Mouse (Mus musculus) left cerebral cortex, adult 2 months (tissue): ENCODE data around the gene C1qtnf5. TPM values are rescaled to one million over a fixed set of nuclear protein-coding genes. Genes with fewer than 3 reads are reported as not detected.
A peak's percentile ranks its signal among the peaks of the same experiment; 100 is the strongest.

ENCODE experiments used
- DNase-seq, 2 experiments: peaks; one replicate each; pipeline ENCODE4 v3.0.0; 2021 to 2022; ENCODE audit warnings: low spot score in 2 of 2, mixed read lengths in 1 of 2; ENCODE audit errors: extremely low spot score in 1 of 2
- H3K27ac ChIP-seq: fragments of 200-600 bp; 2 replicates; pipeline ENCODE4 v1.8.1; 2022
- H3K4me3 ChIP-seq: fragments of 200-600 bp; 2 replicates; pipeline ENCODE4 v1.8.1; 2022
- CTCF ChIP-seq: fragments of 200-600 bp; IDR thresholded peaks from 2 replicates; pipeline ENCODE4 v1.8.1; 2022; ENCODE audit warnings: antibody characterized with exemption, mild to moderate bottlenecking, moderate library complexity
- intact Hi-C: fragments of 180-260 bp; cut with DNase I; formaldehyde crosslinking; loops from one replicate; pipeline ENCODE4 v1.15.1; 2025
- total RNA-seq, 2 experiments: library from RNA; stranded (reverse); gene quantifications; 2 replicates each; pipeline ENCODE4 v1.2.3; 2021

C1qtnf5 gene
- total RNA-seq, 2 experiments from 2014 or later, result 14.2 to 15.3 TPM

- no peak for TF ChIP-seq CTCF
- DNase-seq, result no peak
- Histone ChIP-seq H3K27ac (peak overlapping the region; percentile 47), H3K4me3 (peak overlapping the region; percentile 50)
- intact Hi-C loops, result no loop called here
Measured at GRCm38 (mm10) chr9:44134851-44135730, 28.0 kb downstream of the C1qtnf5 start.

DNA sequence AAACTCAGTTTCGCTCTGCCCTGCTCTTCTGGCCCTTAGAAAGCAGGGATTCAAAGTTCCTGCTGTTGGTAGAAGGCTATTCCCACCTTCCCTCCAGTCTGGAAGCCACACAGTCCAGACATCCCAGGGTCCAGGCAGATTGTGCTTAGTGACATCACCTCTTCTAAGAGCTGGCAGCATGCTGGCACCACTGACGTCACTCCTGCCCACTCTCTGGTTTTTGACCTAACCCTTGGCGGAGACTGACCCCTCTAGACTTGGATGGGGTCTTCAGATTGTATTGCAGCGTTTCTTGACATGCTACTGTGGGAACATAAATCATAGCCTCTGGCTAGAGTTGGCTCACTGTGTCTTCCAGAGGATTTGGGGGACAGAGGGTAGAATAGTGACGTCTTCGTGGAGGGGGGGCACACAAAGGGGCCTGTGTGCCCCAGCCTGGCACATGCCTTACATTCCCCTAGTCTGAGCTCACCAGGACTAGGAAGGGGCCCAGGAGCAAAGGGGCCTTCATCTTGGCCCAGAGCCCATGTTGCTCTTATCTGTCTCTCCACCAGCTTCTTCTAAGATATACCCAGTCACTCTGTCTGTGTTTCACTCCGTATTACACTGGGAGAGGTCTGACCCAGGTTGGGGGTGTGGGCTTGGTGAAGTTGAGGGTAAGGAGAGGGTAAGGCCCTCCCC, 28.8 kb downstream of the C1qtnf5 start:
- no peak for TF ChIP-seq CTCF
- intact Hi-C loops, result no loop called here
- H3K27ac ChIP-seq, result no peak overlapping the region
- H3K4me3 ChIP-seq, result peak overlapping the region; percentile 50; the same call in 1 of the 2 replicates
- DNase-seq, result no peak

- Histone ChIP-seq H3K27ac (no peak overlapping the region), H3K4me3 (no peak overlapping the region)
- intact Hi-C loops, result no loop called here
- DNase-seq, result no peak
- no peak for TF ChIP-seq CTCF
Measured at GRCm38 (mm10) chr9:44137846-44138245, 30.8 kb downstream of the C1qtnf5 start.

DNA sequence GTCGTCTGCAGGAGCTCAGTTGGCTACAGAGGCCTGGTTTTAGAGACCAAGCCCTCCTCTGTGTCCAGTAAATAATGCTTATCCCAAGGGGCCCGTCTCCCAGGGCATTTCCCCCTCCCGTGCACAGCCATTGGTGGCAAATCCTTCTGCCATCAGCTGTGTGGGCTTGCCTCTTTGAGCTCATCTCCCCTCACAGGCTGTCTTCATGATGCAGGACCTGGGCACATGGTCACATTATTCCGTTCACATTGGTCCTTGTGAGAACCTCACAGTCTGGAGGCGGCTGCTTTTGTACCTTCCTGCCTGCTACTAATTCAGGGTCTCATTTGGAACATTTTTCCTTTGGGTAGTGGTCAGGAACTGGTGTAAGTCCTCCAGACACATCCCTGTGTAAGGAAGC, 34.9 kb downstream of the C1qtnf5 start:
- no peak overlapping the region for H3K27ac ChIP-seq
- no peak for TF ChIP-seq CTCF
- no peak for DNase-seq
- no peak overlapping the region for H3K4me3 ChIP-seq
- intact Hi-C loops, result no loop called here

- H3K27ac ChIP-seq, result no peak overlapping the region; the same call in 1 of the 2 replicates
- intact Hi-C loops, result no loop called here
- H3K4me3 ChIP-seq, result no peak overlapping the region
- DNase-seq, result no peak
- no peak for TF ChIP-seq CTCF
Measured at GRCm38 (mm10) chr9:44143421-44143820, 36.4 kb downstream of the C1qtnf5 start.

GRCm38 (mm10) chr9:44144023-44144717, 37.1 kb downstream of the C1qtnf5 start:
- intact Hi-C loops, result no loop called here
- peak; percentile 21 for TF ChIP-seq CTCF
- Histone ChIP-seq H3K27ac (no peak overlapping the region; the same call in 1 of the 2 replicates), H3K4me3 (no peak overlapping the region)
- no peak for DNase-seq

DNA sequence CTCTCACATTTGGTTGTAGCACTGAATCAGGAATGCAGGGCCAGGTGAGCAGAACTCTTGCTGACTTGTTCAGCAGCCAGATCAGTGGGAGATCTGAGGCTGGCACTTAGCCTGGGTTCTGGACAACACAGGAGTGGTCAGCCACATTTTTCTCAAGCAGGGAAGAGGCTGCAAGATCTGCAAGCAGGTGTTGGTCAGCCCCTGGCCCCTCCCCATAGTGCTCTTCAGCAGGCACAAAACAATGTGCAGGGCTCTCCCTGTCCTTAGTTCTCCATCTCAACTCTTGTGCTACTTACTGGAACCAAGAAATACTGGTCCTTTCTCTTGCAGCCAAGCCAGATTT, 37.6 kb downstream of the C1qtnf5 start:
- H3K4me3 ChIP-seq, result no peak overlapping the region
- no peak for DNase-seq
- no peak for TF ChIP-seq CTCF
- intact Hi-C loops, result no loop called here
- H3K27ac ChIP-seq, result no peak overlapping the region

- intact Hi-C loops, result no loop called here
- no peak for DNase-seq
- peak; percentile 58 for TF ChIP-seq CTCF
- no peak overlapping the region for H3K27ac ChIP-seq
- H3K4me3 ChIP-seq, result no peak overlapping the region
Measured at GRCm38 (mm10) chr9:44147290-44147689, 40.2 kb downstream of the C1qtnf5 start.

Other genes with a start within 250 kb of the C1qtnf5 start
- gene Thy1, start 63.9 kb upstream of the C1qtnf5 start, total RNA-seq, result 100 to 1,000 TPM; 838 to 856 TPM
- gene Usp2, start 40.2 kb upstream of the C1qtnf5 start, total RNA-seq, result 100 to 1,000 TPM in 1 of 2 experiments, 10 to 100 TPM in 1; 99.3 to 120 TPM
- 1 to 10 TPM in 1 of 2 experiments, under 1 TPM in 1; 0.82 to 1.6 TPM for gene Mfrp, start 5.5 kb upstream of the C1qtnf5 start, total RNA-seq
- gene Gm49380, start 6.3 kb downstream of the C1qtnf5 start, total RNA-seq, result under 1 TPM in 1 of 2 experiments, not detected in 1; 0.56 TPM
- gene Rnf26, start 6.3 kb downstream of the C1qtnf5 start, total RNA-seq, result 10 to 100 TPM; 32.7 to 33.1 TPM
- 10 to 100 TPM in 1 of 2 experiments, 1 to 10 TPM in 1; 9.0 to 11.6 TPM for gene Mcam, start 27.2 kb downstream of the C1qtnf5 start, total RNA-seq
- gene Cbl, start 126.8 kb downstream of the C1qtnf5 start, total RNA-seq, result 10 to 100 TPM; 59.5 to 66.3 TPM
- 1 to 10 TPM in 1 of 2 experiments, under 1 TPM in 1; 0.77 to 1.1 TPM for gene Ccdc153, start 133.4 kb downstream of the C1qtnf5 start, total RNA-seq
- gene Pdzd3, start 144.2 kb downstream of the C1qtnf5 start, total RNA-seq, result 1 to 10 TPM in 1 of 2 experiments, under 1 TPM in 1; 0.50 to 1.2 TPM
- gene Nlrx1, start 161.4 kb downstream of the C1qtnf5 start, total RNA-seq, result 10 to 100 TPM in 1 of 2 experiments, 1 to 10 TPM in 1; 8.7 to 13.3 TPM
- 10 to 100 TPM; 62.1 TPM for gene Abcg4, start 181.4 kb downstream of the C1qtnf5 start, total RNA-seq
- 10 to 100 TPM; 28.9 to 29.3 TPM for gene Hinfp, start 198.4 kb downstream of the C1qtnf5 start, total RNA-seq
- 100 to 1,000 TPM; 190 to 222 TPM for gene C2cd2l, start 213.0 kb downstream of the C1qtnf5 start, total RNA-seq
- 10 to 100 TPM; 13.8 to 14.6 TPM for gene Dpagt1, start 218.8 kb downstream of the C1qtnf5 start, total RNA-seq
- gene H2afx, start 227.4 kb downstream of the C1qtnf5 start, total RNA-seq, result 10 to 100 TPM; 46.1 to 53.2 TPM
- gene Hmbs, start 237.0 kb downstream of the C1qtnf5 start, total RNA-seq, result 10 to 100 TPM; 20.8 to 21.1 TPM